Mouse (Mus musculus) left cerebral cortex, postnatal 14 days (tissue): ENCODE data around the gene Ggnbp2. TPM values are rescaled to one million over a fixed set of nuclear protein-coding genes. Genes with fewer than 3 reads are reported as not detected.

Experiments used
- DNase-seq, 2 experiments: peaks; one replicate each; pipeline ENCODE4 v3.0.0; 2021 to 2022; ENCODE audit warnings: low spot score in 2 of 2, mixed read lengths in 1 of 2
- intact Hi-C: fragments of 180-260 bp; cut with DNase I; formaldehyde crosslinking; loops from one replicate; pipeline ENCODE4 v1.15.1; 2025
- microRNA-seq, 2 experiments: library from miRNA; unstranded; fragments of <30 nt; microRNA quantifications; one replicate each; pipeline ENCODE4 v1.2.0; 2022
- total RNA-seq, 2 experiments: library from RNA; stranded (reverse); gene quantifications; 2 replicates each; pipeline ENCODE4 v1.2.3; 2021

Ggnbp2 gene
- total RNA-seq, 2 experiments from 2014 or later, result 78.1 to 81.8 TPM

- DNase-seq, result peak; percentile 78 to 83
- intact Hi-C loops, result loop anchor here (2.0 to 5.0 kb wide), 4 partner anchors 72 to 532 kb away; partner anchors contain the start of gene Aatf
Measured at GRCm38 (mm10) chr11:84794496-84795113, 76.0 kb downstream of the Ggnbp2 start.

GRCm38 (mm10) chr11:84793545-84793944, 77.1 kb downstream of the Ggnbp2 start:
- no peak for DNase-seq
- intact Hi-C loops, result loop anchor here (5.0 kb wide), 1 partner anchor 71 kb away; no protein-coding TSS in a partner anchor

- DNase-seq, result no peak
- intact Hi-C loops, result loop anchor here (5.0 kb wide), 1 partner anchor 68 kb away; no protein-coding TSS in a partner anchor
Measured at GRCm38 (mm10) chr11:84790383-84790782, 80.2 kb downstream of the Ggnbp2 start.

Small RNA genes lying within 50 kb of the gene (microRNA-seq; reads per million reads assigned to microRNA genes)
- gene Gm23564, result 0 reads per million in 2 experiments

Other genes starting within 250 kb of the Ggnbp2 start
- 10 to 100 TPM; 17.0 to 17.2 TPM for gene Mrm1, start 51.3 kb downstream of the Ggnbp2 start, total RNA-seq
- gene Dhrs11, start 41.8 kb downstream of the Ggnbp2 start, total RNA-seq, result 1 to 10 TPM; 7.2 to 7.6 TPM
- gene Myo19, start 9.3 kb upstream of the Ggnbp2 start, total RNA-seq, result 10 to 100 TPM; 12.3 to 12.8 TPM
- 1 to 10 TPM; 7.5 to 9.5 TPM for gene Pigw, start 9.5 kb upstream of the Ggnbp2 start, total RNA-seq
- gene Znhit3, start 45.5 kb upstream of the Ggnbp2 start, total RNA-seq, result 10 to 100 TPM; 28.0 to 34.8 TPM
- gene Car4, start 87.0 kb upstream of the Ggnbp2 start, total RNA-seq, result 10 to 100 TPM; 75.6 to 99.5 TPM